Mouse (Mus musculus): Measurements from ENCODE around the gene Podnl1. TPM values are rescaled to one million over a fixed set of nuclear protein-coding genes. Genes with fewer than 3 reads are reported as not detected.

The Podnl1 gene
- polyA plus RNA-seq (2015; fragmentation: Nextera tagmentation; extraction: Ambion mirVana), result 0.05 TPM in 1 of 2 replicates, not detected in the other

- Histone ChIP-seq H3K27me3 (0 out of 2 replicates have a peak, but pooled peaks cover 5% of the 10 kb centered on the region), H3K27ac (no peak within 1 kb of the TSS), H3K4me3 (replicated peaks) (no peak within 1 kb of the TSS), H3K9me3 (replicated peaks) (no peaks in the 10 kb centered on the region), H3K9ac (no peak within 1 kb of the TSS), H3K36me3 (no peaks in the 10 kb centered on the region), H3K4me1 (replicated peaks) (0 out of 2 replicates have a peak, but pooled peaks cover 7% of the 10 kb centered on the region), H3K4me2 (no peak within 1 kb of the TSS)
- 48% methylated on average over 9 of the region's 9 CpGs for WGBS (ENCODE audit: insufficient replicate concordance)
- ATAC-seq (ENCODE audit: low read depth) (no peak), DNase-seq (no peak)
Measured at GRCm38 (mm10) chr8:84125656-84126055, at the start of gene Podnl1. Podnl1 (plus strand) TSS chr8:84125989.

GRCm38 (mm10) chr8:84076412-84076811 lies 49.4 kb upstream of the Podnl1 start:
- Histone ChIP-seq H3K4me1 (replicated peaks) (peaks cover 15% of the 10 kb centered on the region), H3K27me3 (no peaks in the 10 kb centered on the region), H3K9me3 (replicated peaks) (no peaks in the 10 kb centered on the region), H3K36me3 (peaks cover 24% of the 10 kb centered on the region), H3K4me2 (no peak overlapping the region), H3K9ac (no peak overlapping the region), H3K27ac (no peak overlapping the region), H3K4me3 (replicated peaks) (no peak overlapping the region)
- no peak for ATAC-seq (ENCODE audit: low read depth)
- DNase-seq, result no peak
- WGBS (ENCODE audit: insufficient replicate concordance), result 36% methylated on average over 1 of the region's 1 CpGs

GRCm38 (mm10) chr8:84076849-84077248 lies 48.9 kb upstream of the Podnl1 start:
- H3K4me3 ChIP-seq (replicated peaks), result no peak overlapping the region
- H3K36me3 ChIP-seq, result peaks cover 26% of the 10 kb centered on the region
- H3K4me1 ChIP-seq (replicated peaks), result peaks cover 12% of the 10 kb centered on the region
- DNase-seq, result no peak
- no peaks in the 10 kb centered on the region for H3K9me3 ChIP-seq (replicated peaks)
- no peak overlapping the region for H3K27ac ChIP-seq
- no peak for ATAC-seq (ENCODE audit: low read depth)
- H3K27me3 ChIP-seq, result no peaks in the 10 kb centered on the region
- no peak overlapping the region for H3K4me2 ChIP-seq
- no peak overlapping the region for H3K9ac ChIP-seq
- 87% methylated on average over 3 of the region's 3 CpGs for WGBS (ENCODE audit: insufficient replicate concordance)

GRCm38 (mm10) chr8:84079206-84079605 lies 46.6 kb upstream of the Podnl1 start:
- Histone ChIP-seq H3K36me3 (peaks cover 49% of the 10 kb centered on the region), H3K4me3 (replicated peaks) (no peak overlapping the region), H3K9ac (no peak overlapping the region), H3K27ac (no peak overlapping the region), H3K4me1 (replicated peaks) (peaks cover 8% of the 10 kb centered on the region; the same call in 1 of the 2 replicates), H3K27me3 (no peaks in the 10 kb centered on the region), H3K9me3 (replicated peaks) (no peaks in the 10 kb centered on the region), H3K4me2 (no peak overlapping the region)
- WGBS (ENCODE audit: insufficient replicate concordance), result 69% methylated on average over 5 of the region's 5 CpGs
- DNase-seq (no peak), ATAC-seq (ENCODE audit: low read depth) (no peak)

- Histone ChIP-seq H3K27ac (no peak overlapping the region), H3K9ac (no peak overlapping the region), H3K4me3 (replicated peaks) (no peak overlapping the region), H3K4me1 (replicated peaks) (peaks cover 9% of the 10 kb centered on the region; the same call in 1 of the 2 replicates), H3K9me3 (replicated peaks) (no peaks in the 10 kb centered on the region), H3K4me2 (no peak overlapping the region), H3K27me3 (no peaks in the 10 kb centered on the region), H3K36me3 (peaks cover 66% of the 10 kb centered on the region)
- peak; percentile 39 for ATAC-seq (ENCODE audit: low read depth)
- no peak for DNase-seq
- whole genome bisulfite sequencing (ENCODE audit: insufficient replicate concordance), result 72% methylated on average over 8 of the region's 8 CpGs
Measured at GRCm38 (mm10) chr8:84083829-84084241, 42.0 kb upstream of the Podnl1 start.

- ATAC-seq (ENCODE audit: low read depth) (no peak), DNase-seq (no peak)
- H3K9me3 ChIP-seq (replicated peaks), result no peaks in the 10 kb centered on the region
- no peaks in the 10 kb centered on the region for H3K27me3 ChIP-seq
- WGBS (ENCODE audit: insufficient replicate concordance), result 78% methylated on average over 42 of the region's 42 CpGs
- H3K36me3 ChIP-seq, result peaks cover 66% of the 10 kb centered on the region
- no peak overlapping the region for H3K27ac ChIP-seq
- no peak overlapping the region for H3K4me3 ChIP-seq (replicated peaks)
- peak overlapping the region; percentile 14; the same call in 1 of the 2 replicates for H3K4me2 ChIP-seq
- H3K4me1 ChIP-seq (replicated peaks), result peaks cover 9% of the 10 kb centered on the region; the same call in 1 of the 2 replicates
- H3K9ac ChIP-seq, result no peak overlapping the region
Measured at GRCm38 (mm10) chr8:84084341-84085115, 41.3 kb upstream of the Podnl1 start.

- Histone ChIP-seq H3K9me3 (replicated peaks) (no peaks in the 10 kb centered on the region), H3K9ac (no peak overlapping the region), H3K4me2 (no peak overlapping the region), H3K36me3 (peaks cover 63% of the 10 kb centered on the region), H3K27me3 (no peaks in the 10 kb centered on the region), H3K4me3 (replicated peaks) (no peak overlapping the region), H3K27ac (no peak overlapping the region), H3K4me1 (replicated peaks) (peaks cover 8% of the 10 kb centered on the region; the same call in 1 of the 2 replicates)
- DNase-seq, result no peak
- no peak for ATAC-seq (ENCODE audit: low read depth)
- 80% methylated on average over 7 of the region's 7 CpGs for WGBS (ENCODE audit: insufficient replicate concordance)
Measured at GRCm38 (mm10) chr8:84087156-84087555, 38.6 kb upstream of the Podnl1 start.

- no peak overlapping the region for H3K4me3 ChIP-seq (replicated peaks)
- peaks cover 63% of the 10 kb centered on the region for H3K36me3 ChIP-seq
- no peak overlapping the region for H3K4me2 ChIP-seq
- DNase-seq (no peak), ATAC-seq (ENCODE audit: low read depth) (no peak)
- no peaks in the 10 kb centered on the region for H3K27me3 ChIP-seq
- no peak overlapping the region for H3K27ac ChIP-seq
- peaks cover 6% of the 10 kb centered on the region; the same call in 1 of the 2 replicates for H3K4me1 ChIP-seq (replicated peaks)
- no peak overlapping the region for H3K9ac ChIP-seq
- 91% methylated on average over 14 of the region's 14 CpGs for WGBS (ENCODE audit: insufficient replicate concordance)
- no peaks in the 10 kb centered on the region for H3K9me3 ChIP-seq (replicated peaks)
Measured at GRCm38 (mm10) chr8:84087821-84088220, 38.0 kb upstream of the Podnl1 start.

GRCm38 (mm10) chr8:84089277-84089676 lies 36.5 kb upstream of the Podnl1 start:
- Histone ChIP-seq H3K9ac (no peak overlapping the region), H3K9me3 (replicated peaks) (no peaks in the 10 kb centered on the region), H3K4me3 (replicated peaks) (no peak overlapping the region), H3K27me3 (no peaks in the 10 kb centered on the region), H3K4me1 (replicated peaks) (peaks cover 4% of the 10 kb centered on the region; the same call in 1 of the 2 replicates), H3K36me3 (peaks cover 59% of the 10 kb centered on the region), H3K4me2 (no peak overlapping the region), H3K27ac (no peak overlapping the region)
- ATAC-seq (ENCODE audit: low read depth), result no peak
- no peak for DNase-seq
- WGBS (ENCODE audit: insufficient replicate concordance), result 73% methylated on average over 9 of the region's 9 CpGs

GRCm38 (mm10) chr8:84090585-84090984 lies 35.2 kb upstream of the Podnl1 start:
- 83% methylated on average over 8 of the region's 8 CpGs for WGBS (ENCODE audit: insufficient replicate concordance)
- no peak for DNase-seq
- H3K4me1 ChIP-seq (replicated peaks), result no peaks in the 10 kb centered on the region
- no peak overlapping the region for H3K9ac ChIP-seq
- peaks cover 64% of the 10 kb centered on the region for H3K36me3 ChIP-seq
- no peak overlapping the region for H3K4me3 ChIP-seq (replicated peaks)
- H3K27me3 ChIP-seq, result no peaks in the 10 kb centered on the region
- no peaks in the 10 kb centered on the region for H3K9me3 ChIP-seq (replicated peaks)
- no peak overlapping the region for H3K4me2 ChIP-seq
- no peak for ATAC-seq (ENCODE audit: low read depth)
- H3K27ac ChIP-seq, result no peak overlapping the region

- DNase-seq (no peak), ATAC-seq (ENCODE audit: low read depth) (no peak)
- H3K27me3 ChIP-seq, result no peaks in the 10 kb centered on the region
- no peak overlapping the region for H3K27ac ChIP-seq
- WGBS (ENCODE audit: insufficient replicate concordance), result 64% methylated on average over 8 of the region's 8 CpGs
- H3K9me3 ChIP-seq (replicated peaks), result no peaks in the 10 kb centered on the region
- H3K4me2 ChIP-seq, result no peak overlapping the region
- no peak overlapping the region for H3K4me3 ChIP-seq (replicated peaks)
- H3K36me3 ChIP-seq, result peaks cover 81% of the 10 kb centered on the region
- no peaks in the 10 kb centered on the region for H3K4me1 ChIP-seq (replicated peaks)
- no peak overlapping the region for H3K9ac ChIP-seq
Measured at GRCm38 (mm10) chr8:84096061-84096460, 29.7 kb upstream of the Podnl1 start.

- peaks cover 79% of the 10 kb centered on the region for H3K36me3 ChIP-seq
- no peak overlapping the region for H3K4me2 ChIP-seq
- no peaks in the 10 kb centered on the region for H3K27me3 ChIP-seq
- H3K4me3 ChIP-seq (replicated peaks), result no peak overlapping the region
- H3K9ac ChIP-seq, result no peak overlapping the region
- H3K9me3 ChIP-seq (replicated peaks), result no peaks in the 10 kb centered on the region
- 89% methylated on average over 7 of the region's 7 CpGs for WGBS (ENCODE audit: insufficient replicate concordance)
- H3K27ac ChIP-seq, result no peak overlapping the region
- DNase-seq (no peak), ATAC-seq (ENCODE audit: low read depth) (no peak)
- peaks cover 11% of the 10 kb centered on the region for H3K4me1 ChIP-seq (replicated peaks)
Measured at GRCm38 (mm10) chr8:84098376-84098775, 27.4 kb upstream of the Podnl1 start.
